Mouse (Mus musculus) brain, embryonic 14.5 days (tissue): ENCODE measurements around the gene Dgki.

Experiments
- CTCF ChIP-seq: fragments of 200-500 bp; IDR thresholded peaks from 2 replicates; pipeline ENCODE4 v1.5.1; 2012; ENCODE audit warnings: inconsistent platforms, mild to moderate bottlenecking, moderate library complexity, borderline replicate concordance; ENCODE audit not compliant: insufficient read depth, insufficient read length; ENCODE audit errors: extremely low read depth
- POLR2A ChIP-seq: fragments of 200-500 bp; IDR thresholded peaks from 2 replicates; pipeline ENCODE4 v1.6.1; 2012; ENCODE audit warnings: mild to moderate bottlenecking, inconsistent platforms, borderline replicate concordance; ENCODE audit not compliant: poor library complexity, insufficient read depth, insufficient read length, severe bottlenecking; ENCODE audit errors: extremely low read depth

- no peak for TF ChIP-seq POLR2A
- no peak for TF ChIP-seq CTCF
These were observed 32.9 kb upstream of the Dgki start for GRCm38 (mm10) chr6:37332846-37333245.
